Mouse (Mus musculus) thymus, adult 2 months (tissue): ENCODE data around the gene Gm36176.

Experiments
- CTCF ChIP-seq: fragments of 200-500 bp; IDR thresholded peaks from 2 replicates; pipeline ENCODE4 v1.5.1; 2012; ENCODE audit warnings: mild to moderate bottlenecking, control low read depth, low read length, moderate library complexity, borderline replicate concordance; ENCODE audit not compliant: control insufficient read depth, poor library complexity, insufficient read depth; ENCODE audit errors: extremely low read depth
- POLR2A ChIP-seq: fragments of 200-500 bp; IDR thresholded peaks from 2 replicates; pipeline ENCODE4 v1.6.1; 2012; ENCODE audit warnings: mild to moderate bottlenecking, low read length, control low read depth, moderate library complexity; ENCODE audit not compliant: control insufficient read depth, poor library complexity, insufficient read depth; ENCODE audit errors: extremely low read depth

GRCm38 (mm10) chr10:77826951-77827350, 19.7 kb upstream of the Gm36176 start, which contains the start of gene Krtap10-4:
- TF ChIP-seq POLR2A (no peak), CTCF (no peak)
